Mouse (Mus musculus): Measurements from ENCODE around the gene Peg3.
"Not testable (repeated sequence)": the region's sequence is repeated elsewhere in the genome, so short reads cannot be mapped to it uniquely, and the experiment has no call there.

DNA sequence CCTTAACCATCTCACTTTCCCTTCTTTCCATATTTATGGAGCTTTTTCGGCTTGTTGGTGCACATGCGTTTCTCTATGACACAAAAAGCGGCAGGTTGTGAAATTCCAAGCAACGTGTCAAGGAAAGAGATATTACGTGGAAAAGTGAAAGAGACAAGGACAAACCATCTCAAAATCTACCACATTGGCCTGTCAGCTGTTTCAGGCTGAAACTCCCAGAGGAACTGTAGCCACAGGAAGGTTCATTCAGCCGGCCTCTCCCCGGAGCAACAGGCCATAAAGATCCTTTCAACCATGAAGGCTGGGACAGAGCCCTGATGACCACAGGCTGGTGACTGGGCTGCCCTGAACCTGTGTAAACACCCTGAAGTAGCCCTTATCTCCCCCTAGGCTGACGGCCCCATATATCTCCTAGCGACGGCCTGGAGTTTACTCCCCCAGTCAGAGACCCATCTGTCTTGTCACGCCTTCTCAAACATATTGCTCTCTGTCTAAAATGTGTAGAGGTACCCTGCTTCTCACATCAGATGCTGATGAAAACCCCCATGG, 43.7 kb upstream of the Peg3 start:
- TF ChIP-seq CTCF (IDR thresholded peaks at IDR 0.05; ENCODE audit: low read depth); EP300 (optimal IDR thresholded peaks at IDR 0.05): not testable (repeated sequence)
